Mouse (Mus musculus) erythroblast, embryonic 14.5 days (primary cell): ENCODE measurements around the gene Klf1.

Experiments used
- GATA1 ChIP-seq: IDR thresholded peaks from 2 replicates; pipeline ENCODE4 v1.6.1; 2012; ENCODE audit warnings: low read length, inconsistent platforms, mixed read lengths
- TAL1 ChIP-seq: IDR thresholded peaks from 3 replicates; pipeline ENCODE4 v1.6.1; 2012; ENCODE audit warnings: low read length, inconsistent platforms, mixed read lengths

- TF ChIP-seq TAL1 = no peak
- no peak for TF ChIP-seq GATA1
These were observed 34.6 kb downstream of the Klf1 start for GRCm38 (mm10) chr8:84936041-84936961.
